Mouse (Mus musculus): Measurements from ENCODE around the gene Spata25. TPM values are rescaled to one million over a fixed set of nuclear protein-coding genes. Genes with fewer than 3 reads are reported as not detected.

Gene Spata25
- polyA plus RNA-seq, 1 experiment = 4.5 TPM

- Histone ChIP-seq H3K36me3 (ENCODE audit: control insufficient read depth, insufficient read depth, low read length) (peaks cover 3% of the 10 kb centered on the region; the same call in 1 of the 2 replicates), H3K4me1 (replicated peaks; ENCODE audit: control insufficient read depth, insufficient read depth, low read length) (no peaks in the 10 kb centered on the region), H3K4me3 (ENCODE audit: control insufficient read depth, insufficient read depth, low read length) (no peak overlapping the region), H3K27ac (ENCODE audit: control insufficient read depth, insufficient read depth, low read length) (no peak overlapping the region), H3K27me3 (ENCODE audit: control insufficient read depth, insufficient read depth, low read length) (no peaks in the 10 kb centered on the region)
- 78% methylated on average over 17 of the region's 17 CpGs for whole genome bisulfite sequencing
- TF ChIP-seq POLR2A (IDR thresholded peaks at IDR 0.05; ENCODE audit: control insufficient read depth, extremely low read depth, insufficient read depth, low read length, poor library complexity) (no peak), CTCF (IDR thresholded peaks at IDR 0.05; ENCODE audit: borderline replicate concordance, control insufficient read depth, extremely low read depth, insufficient read depth, low read length, poor library complexity) (no peak)
- no peak for DNase-seq
Observed at GRCm38 (mm10) chr2:164776801-164777200, 51.5 kb downstream of the Spata25 start.

Other genes with a start within 250 kb of the Spata25 start
- not detected in 2 replicates for gene Wfdc6a, start 243.1 kb downstream of the Spata25 start, polyA plus RNA-seq (2012; rRNA removed)
- not detected in 2 replicates for gene Eppin, start 234.9 kb downstream of the Spata25 start, polyA plus RNA-seq (2012; rRNA removed)
- gene Wfdc6b, start 215.0 kb downstream of the Spata25 start, polyA plus RNA-seq (2012; rRNA removed) = not detected in 2 replicates
- 0.18 TPM in 1 of 2 replicates, not detected in the other for gene Wfdc8, start 214.9 kb downstream of the Spata25 start, polyA plus RNA-seq (2012; rRNA removed)
- not detected in 2 replicates for gene Wfdc16, start 189.7 kb downstream of the Spata25 start, polyA plus RNA-seq (2012; rRNA removed)
- not detected in 2 replicates for gene Wfdc10, start 172.5 kb downstream of the Spata25 start, polyA plus RNA-seq (2012; rRNA removed)
- gene Wfdc9, start 172.0 kb downstream of the Spata25 start, polyA plus RNA-seq (2012; rRNA removed) = not detected in 2 replicates
- not detected in 2 replicates for gene Wfdc11, start 154.4 kb downstream of the Spata25 start, polyA plus RNA-seq (2012; rRNA removed)
- gene Wfdc13, start 143.4 kb downstream of the Spata25 start, polyA plus RNA-seq (2012; rRNA removed) = not detected in 2 replicates
- not detected in 2 replicates for gene Spint4, start 130.0 kb downstream of the Spata25 start, polyA plus RNA-seq (2012; rRNA removed)
- not detected in 2 replicates for gene Spint5, start 113.2 kb downstream of the Spata25 start, polyA plus RNA-seq (2012; rRNA removed)
- gene Wfdc3, start 82.6 kb downstream of the Spata25 start, polyA plus RNA-seq (2012; rRNA removed) = 0.23 and 0.41 TPM in 2 replicates
- 60.6 and 134 TPM in 2 replicates for gene Dnttip1, start 82.6 kb downstream of the Spata25 start, polyA plus RNA-seq (2012; rRNA removed)
- gene Ube2c, start 58.6 kb downstream of the Spata25 start, polyA plus RNA-seq (2012; rRNA removed) = 327 and 434 TPM in 2 replicates
- gene Tnnc2, start 48.6 kb downstream of the Spata25 start, polyA plus RNA-seq (2012; rRNA removed) = 0.38 TPM in 1 of 2 replicates, not detected in the other
- gene Snx21, start 42.7 kb downstream of the Spata25 start, polyA plus RNA-seq (2012; rRNA removed) = 9.0 and 11.9 TPM in 2 replicates
- 84.6 and 87.9 TPM in 2 replicates for gene Acot8, start 23.7 kb downstream of the Spata25 start, polyA plus RNA-seq (2012; rRNA removed)
- gene Zswim3, start 23.4 kb downstream of the Spata25 start, polyA plus RNA-seq (2012; rRNA removed) = 5.9 and 6.2 TPM in 2 replicates
- 9.5 and 11.5 TPM in 2 replicates for gene Zswim1, start 5.9 kb downstream of the Spata25 start, polyA plus RNA-seq (2012; rRNA removed)
- gene Ctsa, start 4.3 kb upstream of the Spata25 start, polyA plus RNA-seq (2012; rRNA removed) = 467 and 538 TPM in 2 replicates
- 24.0 and 31.7 TPM in 2 replicates for gene Neurl2, start 4.9 kb upstream of the Spata25 start, polyA plus RNA-seq (2012; rRNA removed)
- gene Pltp, start 29.2 kb upstream of the Spata25 start, polyA plus RNA-seq (2012; rRNA removed) = 227 and 263 TPM in 2 replicates
- gene Pcif1, start 50.8 kb upstream of the Spata25 start, polyA plus RNA-seq (2012; rRNA removed) = 79.7 and 87.9 TPM in 2 replicates
- 92.6 and 99.0 TPM in 2 replicates for gene Zfp335, start 83.2 kb upstream of the Spata25 start, polyA plus RNA-seq (2012; rRNA removed)
- 29.1 and 31.7 TPM in 2 replicates for gene Mmp9, start 112.2 kb upstream of the Spata25 start, polyA plus RNA-seq (2012; rRNA removed)
- gene Slc12a5, start 132.3 kb upstream of the Spata25 start, polyA plus RNA-seq (2012; rRNA removed) = 0.70 and 1.3 TPM in 2 replicates
- 72.3 and 73.7 TPM in 2 replicates for gene Ncoa5, start 206.3 kb upstream of the Spata25 start, polyA plus RNA-seq (2012; rRNA removed)
- gene Cd40, start 227.1 kb upstream of the Spata25 start, polyA plus RNA-seq (2012; rRNA removed) = 44.5 and 52.1 TPM in 2 replicates